Mouse (Mus musculus): ENCODE data around the gene Ppp1r35. TPM values are rescaled to one million over a fixed set of nuclear protein-coding genes. Genes with fewer than 3 reads are reported as not detected.

Ppp1r35 gene
- total and polyA plus RNA-seq, 2 experiments from 2014 or later, result 28.8 to 41.8 TPM

DNA sequence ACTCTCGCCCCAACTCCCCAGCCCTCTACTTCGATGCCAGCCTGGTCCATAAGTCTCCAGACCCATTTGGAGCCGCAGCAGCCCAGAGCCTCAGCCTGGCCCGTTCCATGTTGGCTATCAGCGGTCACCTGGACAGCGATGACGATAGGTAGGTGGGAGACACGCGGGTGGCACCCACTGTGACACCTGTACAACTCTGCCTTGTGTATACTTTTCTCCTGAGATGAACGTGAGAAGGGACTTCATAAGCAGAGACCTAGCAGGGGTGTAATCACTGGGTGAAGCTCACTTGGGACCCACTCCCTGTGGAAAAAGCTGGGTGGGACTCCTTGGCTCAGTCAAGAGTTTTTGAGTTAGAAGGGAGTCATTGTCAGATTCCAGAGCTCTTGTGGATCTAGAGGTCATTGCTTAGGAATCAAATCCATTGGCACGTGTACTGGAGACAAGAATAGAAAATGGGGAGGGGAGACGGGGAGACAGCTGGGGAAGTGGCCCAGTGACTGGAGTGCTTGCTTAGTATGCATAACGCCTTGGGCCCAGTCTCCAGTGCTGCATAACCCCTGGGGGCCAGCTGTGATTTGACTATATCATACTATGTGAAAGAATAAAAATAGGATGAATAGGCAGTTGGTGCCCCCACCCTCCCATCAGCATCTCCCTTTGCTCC is 27.3 kb upstream of the Ppp1r35 start:
- no peak for TF ChIP-seq CTCF (IDR thresholded peaks at IDR 0.05; ENCODE audit: low read depth)
- ATAC-seq, result no peak
- H3K27me3 ChIP-seq (ENCODE audit: insufficient read depth, low read length), result no peaks in the 10 kb centered on the region
- H3K36me3 ChIP-seq (ENCODE audit: insufficient read depth), result peaks cover 24% of the 10 kb centered on the region
- H3K9ac ChIP-seq, result no peak overlapping the region
- H3K4me3 ChIP-seq (ENCODE audit: low read depth, low read length), result no peak overlapping the region
- no peak for DNase-seq
- no peak overlapping the region for H3K27ac ChIP-seq (ENCODE audit: low read depth, low read length)
- H3K4me1 ChIP-seq (ENCODE audit: insufficient read depth), result peaks cover 3% of the 10 kb centered on the region; the same call in 1 of the 2 replicates
- H3K9me3 ChIP-seq (ENCODE audit: low read length), result no peaks in the 10 kb centered on the region
- no peak overlapping the region for H3K4me2 ChIP-seq (ENCODE audit: low read depth)
- 87% methylated on average over 13 of the region's 13 CpGs for WGBS

- Histone ChIP-seq H3K36me3 (ENCODE audit: insufficient read depth) (peaks cover 24% of the 10 kb centered on the region), H3K4me2 (ENCODE audit: low read depth) (no peak overlapping the region), H3K9ac (no peak overlapping the region), H3K9me3 (ENCODE audit: low read length) (no peaks in the 10 kb centered on the region), H3K4me3 (ENCODE audit: low read depth, low read length) (no peak overlapping the region), H3K27me3 (ENCODE audit: insufficient read depth, low read length) (no peaks in the 10 kb centered on the region), H3K4me1 (ENCODE audit: insufficient read depth) (no peaks in the 10 kb centered on the region; the same call in 1 of the 2 replicates), H3K27ac (ENCODE audit: low read depth, low read length) (no peak overlapping the region)
- WGBS, result 90% methylated on average over 6 of the region's 6 CpGs
- DNase-seq (no peak), ATAC-seq (no peak)
- no peak for TF ChIP-seq CTCF (IDR thresholded peaks at IDR 0.05; ENCODE audit: low read depth)
These were observed 26.7 kb upstream of the Ppp1r35 start for GRCm38 (mm10) chr5:137751988-137752387.

- no peak for ATAC-seq
- TF ChIP-seq CTCF (IDR thresholded peaks at IDR 0.05; ENCODE audit: low read depth), result no peak
- WGBS, result 85% methylated on average over 13 of the region's 13 CpGs
These were observed 25.4 kb upstream of the Ppp1r35 start for GRCm38 (mm10) chr5:137753111-137753832.

DNA sequence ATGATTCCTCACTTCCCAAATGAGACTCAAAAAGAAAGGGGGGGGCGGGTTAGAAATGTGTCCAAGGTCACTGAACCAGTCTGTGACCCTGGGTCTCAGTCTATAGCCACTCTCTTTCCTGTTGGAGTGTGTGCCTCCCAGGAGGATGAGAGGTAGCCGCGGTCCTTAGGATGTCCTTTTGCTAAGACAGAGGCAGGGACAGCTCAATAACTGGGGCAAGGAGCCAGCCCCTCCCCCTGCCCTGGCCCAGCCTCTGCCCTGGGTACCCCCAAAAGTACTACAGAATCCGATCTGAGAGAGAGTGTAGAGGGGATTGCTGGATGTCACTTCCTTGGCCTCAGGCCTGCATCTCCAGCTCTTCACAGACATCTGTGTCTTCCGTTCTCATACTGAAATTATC is 23.2 kb upstream of the Ppp1r35 start:
- Histone ChIP-seq H3K9me3 (ENCODE audit: low read length) (no peaks in the 10 kb centered on the region), H3K4me3 (ENCODE audit: low read depth, low read length) (no peak overlapping the region), H3K9ac (no peak overlapping the region), H3K4me2 (ENCODE audit: low read depth) (no peak overlapping the region), H3K4me1 (ENCODE audit: insufficient read depth) (0 out of 2 replicates have a peak, but pooled peaks cover 3% of the 10 kb centered on the region), H3K27me3 (ENCODE audit: insufficient read depth, low read length) (no peaks in the 10 kb centered on the region), H3K36me3 (ENCODE audit: insufficient read depth) (peaks cover 24% of the 10 kb centered on the region), H3K27ac (ENCODE audit: low read depth, low read length) (peak overlapping the region; percentile 36; the same call in 1 of the 2 replicates)
- 67% methylated on average over 5 of the region's 5 CpGs for WGBS
- no peak for TF ChIP-seq CTCF (IDR thresholded peaks at IDR 0.05; ENCODE audit: low read depth)
- no peak for DNase-seq
- ATAC-seq, result no peak

More at GRCm38 (mm10) chr5:137753111-137753832, 25.4 kb upstream of the Ppp1r35 start:
- no peak overlapping the region for H3K4me2 ChIP-seq (ENCODE audit: low read depth)
- no peak overlapping the region for H3K4me3 ChIP-seq (ENCODE audit: low read depth, low read length)
- no peaks in the 10 kb centered on the region for H3K9me3 ChIP-seq (ENCODE audit: low read length)
- H3K9ac ChIP-seq, result no peak overlapping the region
- H3K27me3 ChIP-seq (ENCODE audit: insufficient read depth, low read length), result no peaks in the 10 kb centered on the region
- no peak overlapping the region for H3K27ac ChIP-seq (ENCODE audit: low read depth, low read length)
- no peak for DNase-seq
- peaks cover 24% of the 10 kb centered on the region for H3K36me3 ChIP-seq (ENCODE audit: insufficient read depth)
- 0 out of 2 replicates have a peak, but pooled peaks cover 3% of the 10 kb centered on the region for H3K4me1 ChIP-seq (ENCODE audit: insufficient read depth)

DNA sequence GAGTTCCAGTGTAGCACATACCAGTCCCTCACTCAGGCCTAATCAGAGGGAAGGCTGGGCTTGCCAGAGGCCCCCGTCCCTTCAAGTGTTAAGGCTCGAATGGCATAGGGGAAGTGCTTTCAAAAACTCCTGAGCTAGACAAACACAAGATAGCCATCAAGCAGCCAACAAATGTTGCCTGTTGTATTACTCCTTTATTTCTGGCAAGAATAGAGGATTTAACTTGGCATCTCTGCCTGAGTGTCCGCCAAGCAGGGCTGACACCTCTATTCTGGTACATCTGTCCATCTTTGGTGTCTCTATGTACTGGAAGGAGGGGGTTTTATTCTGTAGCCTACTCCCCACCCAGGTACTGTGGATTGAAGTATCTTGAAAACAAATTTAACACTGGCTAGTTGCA is 22.5 kb upstream of the Ppp1r35 start:
- Histone ChIP-seq H3K4me3 (ENCODE audit: low read depth, low read length) (no peak overlapping the region), H3K4me1 (ENCODE audit: insufficient read depth) (0 out of 2 replicates have a peak, but pooled peaks cover 3% of the 10 kb centered on the region), H3K4me2 (ENCODE audit: low read depth) (no peak overlapping the region), H3K27ac (ENCODE audit: low read depth, low read length) (no peak overlapping the region), H3K9me3 (ENCODE audit: low read length) (no peaks in the 10 kb centered on the region), H3K36me3 (ENCODE audit: insufficient read depth) (peaks cover 21% of the 10 kb centered on the region), H3K9ac (no peak overlapping the region), H3K27me3 (ENCODE audit: insufficient read depth, low read length) (no peaks in the 10 kb centered on the region)
- DNase-seq, result no peak
- 31% methylated on average over 3 of the region's 3 CpGs for WGBS
- no peak for ATAC-seq
- TF ChIP-seq CTCF (IDR thresholded peaks at IDR 0.05; ENCODE audit: low read depth), result no peak

- DNase-seq (peak; percentile 93), ATAC-seq (peak; percentile 58)
- peak; percentile 99 for TF ChIP-seq CTCF (IDR thresholded peaks at IDR 0.05; ENCODE audit: low read depth)
- no peaks in the 10 kb centered on the region for H3K9me3 ChIP-seq (ENCODE audit: low read length)
- no peaks in the 10 kb centered on the region for H3K27me3 ChIP-seq (ENCODE audit: insufficient read depth, low read length)
- peak overlapping the region; percentile 51; the same call in 1 of the 2 replicates for H3K27ac ChIP-seq (ENCODE audit: low read depth, low read length)
- H3K4me3 ChIP-seq (ENCODE audit: low read depth, low read length), result no peak overlapping the region
- no peak overlapping the region for H3K4me2 ChIP-seq (ENCODE audit: low read depth)
- H3K4me1 ChIP-seq (ENCODE audit: insufficient read depth), result 0 out of 2 replicates have a peak, but pooled peaks cover 3% of the 10 kb centered on the region
- peaks cover 12% of the 10 kb centered on the region for H3K36me3 ChIP-seq (ENCODE audit: insufficient read depth)
- H3K9ac ChIP-seq, result no peak overlapping the region
- WGBS, result 41% methylated on average over 10 of the region's 10 CpGs
These were observed 21.6 kb upstream of the Ppp1r35 start for GRCm38 (mm10) chr5:137756882-137757661.
